Mouse (Mus musculus): ENCODE data around the gene Phlda3.

GRCm38 (mm10) chr1:135764206-135764528 is 1.8 kb upstream of the Phlda3 start:
- TF ChIP-seq POLR2A (IDR thresholded peaks at IDR 0.05; ENCODE audit: control insufficient read depth, low read depth, low read length) (no peak), CTCF (IDR thresholded peaks at IDR 0.05; ENCODE audit: control insufficient read depth, insufficient read depth, insufficient replicate concordance, low read depth, low read length) (no peak)
